Mouse (Mus musculus) hindbrain, postnatal 0 days (tissue): ENCODE measurements around the gene Gm20388. TPM values are rescaled to one million over a fixed set of nuclear protein-coding genes. Genes with fewer than 3 reads are reported as not detected.
"Not testable (repeated sequence)": the region's sequence is repeated elsewhere in the genome, so short reads cannot be mapped to it uniquely, and the experiment has no call there.

Source experiments
- ATAC-seq: fragments of 200-750 bp; cut with Nextera tagmentation; 2 replicates; pipeline ENCODE4 v1.8.0; 2017; ENCODE audit warnings: mild to moderate bottlenecking, moderate TSS enrichment, moderate library complexity
- DNase-seq: peaks from one replicate; pipeline ENCODE4 v3.0.0-alpha.2; 2015; ENCODE audit warnings: low spot score
- H3K27ac ChIP-seq: fragments of 300-500 bp; sonication (generic); 2 replicates; pipeline ENCODE4 v1.5.1; 2014; ENCODE audit warnings: mild to moderate bottlenecking
- H3K27me3 ChIP-seq: fragments of 300-500 bp; sonication (generic); 2 replicates; pipeline ENCODE4 v1.6.1; 2014; ENCODE audit warnings: low read length, mixed read lengths; ENCODE audit not compliant: insufficient read depth
- H3K36me3 ChIP-seq: fragments of 300-500 bp; sonication (generic); 2 replicates; pipeline ENCODE4 v1.6.1; 2014; ENCODE audit warnings: low read length, mixed read lengths; ENCODE audit not compliant: insufficient read depth
- H3K4me1 ChIP-seq: fragments of 300-500 bp; sonication (generic); 2 replicates; pipeline ENCODE4 v1.6.1; 2014; ENCODE audit warnings: antibody characterized with exemption, low read length, mixed read lengths; ENCODE audit not compliant: insufficient read depth
- H3K4me2 ChIP-seq: fragments of 300-500 bp; sonication (generic); 2 replicates; pipeline ENCODE4 v1.6.1; 2014; ENCODE audit warnings: low read depth, mild to moderate bottlenecking, low read length, moderate library complexity, mixed read lengths
- H3K4me3 ChIP-seq: fragments of 300-500 bp; sonication (generic); 2 replicates; pipeline ENCODE4 v1.5.1; 2014; ENCODE audit warnings: low read length
- H3K9ac ChIP-seq: fragments of 300-500 bp; sonication (generic); replicated peaks from 2 replicates; pipeline ENCODE4 v1.6.1; 2014; ENCODE audit warnings: mild to moderate bottlenecking, low read length, moderate library complexity, mixed read lengths
- H3K9me3 ChIP-seq: fragments of 300-500 bp; sonication (generic); 2 replicates; pipeline ENCODE4 v1.6.1; 2016; ENCODE audit warnings: low read length, mixed read lengths
- CTCF ChIP-seq: IDR thresholded peaks from 2 replicates; pipeline ENCODE4 v1.5.1; 2016; ENCODE audit warnings: antibody characterized with exemption, control low read depth, low read depth
- WGBS: fragments of 180-500 bp; shearing (Covaris S2); extraction: QIAGEN DNeasy Blood & Tissue Kit; methylation state at CpG from one replicate; pipeline ENCODE4 v1.1.7; 2014; 5-methylcytosine and 5-hydroxymethylcytosine counted together
- polyA plus RNA-seq: library from polyadenylated mRNA; unstranded; fragments of >200 nt; fragmentation: Nextera tagmentation; extraction: Ambion mirVana; gene quantifications from 2 replicates; pipeline ENCODE4 v1.2.1, GENCODE M21; 2015
- total RNA-seq: library from RNA; depleted of rRNA; stranded (reverse); fragments of >200 nt; gene quantifications from 2 replicates; pipeline ENCODE4 v1.2.3, GENCODE M21; 2014

The Gm20388 gene
- total and polyA plus RNA-seq, 2 experiments from 2014 or later = 71.3 TPM; not detected in 1

GRCm38 (mm10) chr8:123271147-123271546, 3360.5 kb downstream of the Gm20388 start:
- Histone ChIP-seq H3K4me3 (no peak overlapping the region), H3K27ac (no peak overlapping the region), H3K36me3 (peaks cover 31% of the 10 kb centered on the region), H3K4me1 (no peaks in the 10 kb centered on the region), H3K4me2 (no peak overlapping the region), H3K9ac (no peak overlapping the region), H3K9me3 (no peaks in the 10 kb centered on the region), H3K27me3 (no peaks in the 10 kb centered on the region)
- TF ChIP-seq CTCF = no peak
- 91% methylated on average over 10 of the region's 10 CpGs for WGBS
- DNase-seq = no peak
- 0 out of 2 replicates have a peak, but pooled peaks have one; percentile 19 for ATAC-seq

- no peak for TF ChIP-seq CTCF
- H3K9ac ChIP-seq = no peak overlapping the region
- WGBS = 62% methylated on average over 4 of the region's 4 CpGs
- H3K36me3 ChIP-seq = peaks cover 24% of the 10 kb centered on the region
- H3K27me3 ChIP-seq = no peaks in the 10 kb centered on the region
- ATAC-seq = peak; percentile 28
- no peak for DNase-seq
- H3K4me3 ChIP-seq = no peak overlapping the region
- H3K4me2 ChIP-seq = no peak overlapping the region
- no peak overlapping the region for H3K27ac ChIP-seq
- H3K4me1 ChIP-seq = no peaks in the 10 kb centered on the region
- no peaks in the 10 kb centered on the region for H3K9me3 ChIP-seq
Observed at GRCm38 (mm10) chr8:123271901-123272300, 3361.3 kb downstream of the Gm20388 start.

- no peaks in the 10 kb centered on the region for H3K27me3 ChIP-seq
- no peaks in the 10 kb centered on the region for H3K9me3 ChIP-seq
- H3K27ac ChIP-seq = no peak overlapping the region
- H3K36me3 ChIP-seq = no peaks in the 10 kb centered on the region; the same call in 1 of the 2 replicates
- ATAC-seq (no peak), DNase-seq (no peak)
- 80% methylated on average over 5 of the region's 5 CpGs for WGBS
- no peak for TF ChIP-seq CTCF
- no peak overlapping the region for H3K4me3 ChIP-seq
- no peak overlapping the region for H3K9ac ChIP-seq
- H3K4me2 ChIP-seq = no peak overlapping the region
- H3K4me1 ChIP-seq = no peaks in the 10 kb centered on the region
Observed at GRCm38 (mm10) chr8:123274447-123274846, 3363.8 kb downstream of the Gm20388 start.

- no peak overlapping the region for H3K4me3 ChIP-seq
- H3K4me2 ChIP-seq = no peak overlapping the region
- H3K36me3 ChIP-seq = no peaks in the 10 kb centered on the region
- WGBS = 91% methylated on average over 12 of the region's 12 CpGs
- no peaks in the 10 kb centered on the region for H3K27me3 ChIP-seq
- H3K9me3 ChIP-seq = no peaks in the 10 kb centered on the region
- H3K4me1 ChIP-seq = no peaks in the 10 kb centered on the region
- no peak for TF ChIP-seq CTCF
- DNase-seq (no peak), ATAC-seq (no peak)
- H3K27ac ChIP-seq = no peak overlapping the region
- no peak overlapping the region for H3K9ac ChIP-seq
Observed at GRCm38 (mm10) chr8:123275096-123275495, 3364.5 kb downstream of the Gm20388 start.

GRCm38 (mm10) chr8:123278445-123278844, 3367.8 kb downstream of the Gm20388 start:
- no peak for ATAC-seq
- Histone ChIP-seq H3K4me2 (no peak overlapping the region), H3K27ac (no peak overlapping the region)

GRCm38 (mm10) chr8:123279828-123280227, 3369.2 kb downstream of the Gm20388 start:
- DNase-seq = no peak
- no peak for TF ChIP-seq CTCF
- Histone ChIP-seq H3K4me2 (no peak overlapping the region), H3K9me3 (no peaks in the 10 kb centered on the region), H3K27me3 (no peaks in the 10 kb centered on the region), H3K9ac (no peak overlapping the region), H3K4me1 (no peaks in the 10 kb centered on the region), H3K27ac (no peak overlapping the region), H3K4me3 (no peak overlapping the region), H3K36me3 (no peaks in the 10 kb centered on the region)
- WGBS = 88% methylated on average over 4 of the region's 4 CpGs
- no peak for ATAC-seq

More at GRCm38 (mm10) chr8:123278445-123278844, 3367.8 kb downstream of the Gm20388 start:
- WGBS = 69% methylated on average over 7 of the region's 7 CpGs
- Histone ChIP-seq H3K4me1 (no peaks in the 10 kb centered on the region), H3K27me3 (no peaks in the 10 kb centered on the region), H3K9ac (no peak overlapping the region), H3K4me3 (no peak overlapping the region), H3K36me3 (no peaks in the 10 kb centered on the region), H3K9me3 (no peaks in the 10 kb centered on the region)
- no peak for TF ChIP-seq CTCF
- DNase-seq = no peak

- ATAC-seq = no peak
- H3K9me3 ChIP-seq = no peaks in the 10 kb centered on the region
Observed at GRCm38 (mm10) chr8:123280302-123281094, 3369.9 kb downstream of the Gm20388 start.

GRCm38 (mm10) chr8:123282994-123283393, 3372.4 kb downstream of the Gm20388 start:
- not testable (repeated sequence) for H3K27ac ChIP-seq, H3K4me3 ChIP-seq, H3K4me2 ChIP-seq, H3K36me3 ChIP-seq, H3K4me1 ChIP-seq, H3K9ac ChIP-seq, H3K27me3 ChIP-seq, ATAC-seq, DNase-seq, H3K9me3 ChIP-seq
- WGBS = 92% methylated on average over 4 of the region's 6 CpGs

More at GRCm38 (mm10) chr8:123280302-123281094, 3369.9 kb downstream of the Gm20388 start:
- no peak overlapping the region for H3K27ac ChIP-seq
- no peaks in the 10 kb centered on the region for H3K4me1 ChIP-seq
- WGBS = 84% methylated on average over 13 of the region's 13 CpGs
- no peak overlapping the region for H3K4me2 ChIP-seq
- no peaks in the 10 kb centered on the region for H3K27me3 ChIP-seq
- H3K36me3 ChIP-seq = no peaks in the 10 kb centered on the region
- TF ChIP-seq CTCF = no peak
- no peak for DNase-seq
- H3K4me3 ChIP-seq = no peak overlapping the region
- H3K9ac ChIP-seq = no peak overlapping the region
